Mouse (Mus musculus) adrenal gland, adult 8-10 months (tissue): Measurements from ENCODE around the gene Grn. TPM values are rescaled to one million over a fixed set of nuclear protein-coding genes. Genes with fewer than 3 reads are reported as not detected.
A peak's percentile ranks its signal among the peaks of the same experiment; 100 is the strongest.
"Not testable (repeated sequence)": the region's sequence is repeated elsewhere in the genome, so short reads cannot be mapped to it uniquely, and the experiment has no call there.

Experiments
- DNase-seq: peaks from one replicate; pipeline ENCODE4 v3.0.0; 2022
- total RNA-seq, 4 experiments: library from RNA; stranded (reverse); gene quantifications; 2 replicates each; pipeline ENCODE4 v1.2.4; 2022

Grn gene
- total RNA-seq, 4 experiments from 2014 or later: 171 to 220 (median 202) TPM

GRCm38 (mm10) chr11:102401898-102402500 is 28.1 kb upstream of the Grn start:
- no peak for DNase-seq

DNA sequence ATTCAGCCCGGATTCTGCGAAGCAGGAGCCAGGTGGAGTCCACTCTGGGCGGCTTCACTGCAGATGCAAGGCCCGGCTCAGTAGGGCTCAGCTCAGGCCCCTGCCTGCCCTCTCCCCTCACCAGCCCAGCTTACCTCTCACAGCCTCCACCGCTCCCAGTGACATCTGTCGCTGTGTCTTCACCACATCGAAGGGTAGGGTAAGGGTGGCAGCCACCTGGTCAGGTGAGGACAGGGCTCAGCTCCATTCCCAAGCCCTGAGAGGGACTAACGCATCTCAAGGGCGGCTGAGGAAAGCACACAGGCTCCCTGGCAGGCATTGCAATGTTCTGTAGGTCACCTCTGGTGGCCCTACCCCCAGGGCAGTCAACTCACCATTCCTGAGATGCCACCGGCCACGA is 26.5 kb upstream of the Grn start:
- DNase-seq: no peak

GRCm38 (mm10) chr11:102404161-102405010 is 25.7 kb upstream of the Grn start:
- DNase-seq: no peak

- DNase-seq: no peak
Observed at GRCm38 (mm10) chr11:102405544-102406285, 24.4 kb upstream of the Grn start.

DNA sequence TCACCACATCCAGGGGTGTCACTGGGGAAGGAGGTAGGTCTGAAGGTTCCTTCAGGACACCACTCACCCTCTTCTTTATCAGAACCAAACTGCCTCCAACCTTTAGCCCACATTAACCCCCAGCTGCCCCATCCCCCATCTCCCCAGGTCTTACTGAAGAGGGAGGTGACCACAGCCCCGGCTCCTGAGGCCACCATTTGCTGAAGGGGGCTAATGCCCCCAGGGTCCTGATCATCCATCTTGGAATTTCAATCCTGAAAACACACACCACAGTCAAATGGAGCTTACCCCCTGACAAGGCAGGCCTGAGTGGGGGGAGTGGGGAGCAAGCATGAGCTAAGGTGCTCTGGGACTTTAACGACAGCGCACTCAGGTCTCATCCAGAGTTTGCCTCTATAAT is 23.7 kb upstream of the Grn start:
- DNase-seq: no peak

DNA sequence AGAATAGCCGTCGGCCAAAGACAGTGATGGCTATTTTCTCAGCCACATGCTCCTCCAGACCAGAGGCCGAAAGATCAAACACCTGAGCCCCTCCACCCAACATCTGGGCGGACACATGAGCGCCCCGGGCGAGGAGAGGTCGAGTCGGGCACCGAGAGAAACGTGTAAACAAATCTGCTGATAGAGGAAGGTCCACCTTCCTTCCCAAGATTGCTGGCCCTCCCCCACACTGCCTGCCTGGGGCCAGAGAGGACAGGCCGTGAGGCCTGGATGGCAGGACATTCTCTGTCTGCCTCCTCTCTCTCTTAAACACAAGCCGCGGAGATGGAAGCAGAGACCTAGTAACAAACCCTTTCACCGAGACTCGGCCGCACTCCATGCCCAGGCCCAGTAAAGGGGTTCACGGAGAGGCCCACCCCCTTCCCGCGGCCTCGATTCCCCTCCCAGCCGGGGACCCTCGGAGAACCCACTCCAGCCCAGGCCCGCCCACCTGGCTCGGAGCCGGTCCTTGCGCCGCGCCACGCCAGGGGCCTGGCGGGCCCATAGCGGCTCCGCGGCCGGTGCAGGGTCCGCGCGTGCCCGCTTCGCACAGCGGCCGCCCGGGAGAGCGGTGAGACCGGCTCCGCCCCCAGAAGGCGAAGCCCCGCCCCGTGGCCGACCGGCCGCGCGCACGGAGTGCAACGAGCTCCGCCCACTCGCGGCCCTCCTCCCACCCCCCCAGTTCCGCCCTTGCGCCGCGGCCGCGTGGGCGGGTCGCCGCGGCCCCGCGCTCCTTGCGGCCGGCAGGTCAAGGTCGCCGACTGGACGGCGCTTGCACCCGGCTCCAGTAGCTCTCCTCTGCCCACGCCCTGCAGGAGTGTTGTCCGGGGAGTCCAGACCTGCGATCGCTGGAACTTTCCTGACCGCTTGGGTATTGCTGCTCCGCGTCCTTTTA is 22.9 kb upstream of the Grn start:
- DNase-seq: peak; percentile 80

DNA sequence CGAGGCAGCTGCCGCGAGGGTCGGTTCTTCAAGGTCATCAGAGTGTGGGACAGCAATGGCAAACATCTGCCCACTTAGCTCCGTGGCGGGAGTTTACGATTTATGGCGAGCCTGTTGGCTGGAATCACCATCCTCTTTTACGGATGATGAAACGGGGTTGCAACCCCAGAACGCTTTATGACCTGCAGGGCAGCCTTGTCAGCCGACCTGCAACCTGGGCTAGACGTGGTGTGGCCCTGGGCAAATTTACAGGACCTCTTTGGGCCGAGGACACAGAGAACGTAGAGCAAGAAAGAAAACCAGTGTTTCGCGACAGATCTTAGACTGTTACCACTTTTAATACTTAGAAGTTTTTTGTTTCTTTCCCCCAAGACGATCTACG is 22.3 kb upstream of the Grn start, which contains the start of gene Slc25a39:
Slc25a39 (minus strand) TSS at position 113 of the 382 bp plus-strand sequence.
- DNase-seq: no peak

DNA sequence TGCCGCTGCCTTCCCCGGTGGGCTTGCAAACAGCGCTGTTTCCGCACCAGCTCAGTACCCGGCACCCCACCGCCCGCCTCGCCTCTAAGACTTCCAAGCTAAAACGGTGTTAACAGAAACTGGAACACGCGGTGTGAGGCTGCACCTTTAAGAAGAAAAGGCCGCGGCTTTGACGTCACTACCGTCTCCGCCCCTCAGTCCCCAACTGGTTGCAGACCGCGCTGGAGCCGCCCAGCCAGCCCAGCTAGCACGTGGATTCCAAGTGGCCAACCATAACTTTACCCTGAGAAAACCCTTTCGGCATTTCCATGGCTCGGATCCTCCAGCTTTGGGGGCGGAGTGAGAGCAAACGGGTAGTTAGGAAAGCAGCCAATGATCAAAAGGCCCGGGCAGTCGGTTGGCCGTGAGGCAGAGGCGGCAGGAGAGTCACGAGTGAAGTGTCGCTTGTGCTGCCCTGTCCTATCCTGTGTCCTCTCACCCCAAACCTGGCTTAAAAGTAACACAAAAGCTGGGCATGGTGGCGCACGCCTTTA is 21.7 kb upstream of the Grn start:
- peak; percentile 98 for DNase-seq

DNA sequence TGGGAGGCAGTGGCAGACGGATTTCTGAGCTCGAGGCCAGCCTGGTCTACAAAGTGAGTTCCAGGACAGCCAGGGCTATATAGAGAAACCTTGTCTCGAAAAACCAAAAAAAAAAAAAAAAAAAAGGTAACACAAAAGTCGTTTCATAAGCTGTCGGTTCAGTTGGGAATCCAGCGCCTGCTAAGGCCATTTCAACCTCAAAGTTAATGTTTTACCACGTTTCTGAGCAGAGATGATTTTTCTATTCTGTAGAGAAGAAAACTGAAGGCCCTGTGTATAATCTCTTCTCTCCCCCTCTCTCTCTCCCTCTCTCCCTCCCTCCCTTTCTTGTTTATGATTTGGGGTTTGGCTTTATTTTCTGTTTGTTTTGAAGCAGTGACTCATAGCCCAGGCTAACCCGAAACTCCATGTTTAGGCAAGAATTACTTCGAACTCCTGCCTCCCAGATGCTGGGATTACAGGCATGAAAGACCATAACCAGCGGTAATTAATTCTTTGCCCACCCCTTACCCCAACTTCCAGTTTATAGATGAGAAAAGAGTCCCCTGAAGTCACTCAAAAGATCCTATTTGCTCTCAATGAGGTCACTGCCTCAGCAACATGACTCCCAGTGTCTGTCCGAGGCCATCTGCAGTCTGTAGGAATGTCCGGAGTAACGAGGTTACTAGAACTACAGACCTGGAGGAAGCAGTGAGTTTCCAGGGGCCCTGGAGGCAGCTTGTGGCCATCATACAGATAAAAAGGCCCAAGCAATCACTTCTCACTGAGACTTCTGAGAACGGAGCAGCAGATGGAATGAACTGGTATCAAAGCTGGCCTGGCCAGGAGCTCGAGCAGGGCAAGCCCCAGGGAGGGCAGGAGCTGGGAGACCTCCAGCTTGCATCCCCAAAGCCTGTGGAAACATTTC is 21.0 kb upstream of the Grn start:
- no peak for DNase-seq

GRCm38 (mm10) chr11:102409795-102410330 is 20.3 kb upstream of the Grn start:
- DNase-seq: no peak

DNA sequence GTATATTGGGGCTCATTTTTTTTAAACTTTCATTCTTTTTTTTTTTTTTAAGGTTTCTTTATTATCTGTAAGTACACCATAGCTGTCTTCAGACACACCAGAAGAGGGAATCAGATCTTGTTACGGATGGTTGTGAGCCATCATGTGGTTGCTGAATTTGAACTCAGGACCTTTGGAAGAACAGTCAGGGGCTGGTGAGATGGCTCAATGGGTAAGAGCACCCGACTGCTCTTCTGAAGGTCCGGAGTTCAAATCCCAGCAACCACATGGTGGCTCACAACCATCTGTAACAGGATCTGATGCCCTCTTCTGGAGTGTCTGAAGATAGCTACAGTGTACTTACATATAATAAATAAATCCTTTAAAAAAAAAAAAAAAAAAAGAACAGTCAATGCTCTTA is 19.8 kb upstream of the Grn start:
- DNase-seq: not testable (repeated sequence)

DNA sequence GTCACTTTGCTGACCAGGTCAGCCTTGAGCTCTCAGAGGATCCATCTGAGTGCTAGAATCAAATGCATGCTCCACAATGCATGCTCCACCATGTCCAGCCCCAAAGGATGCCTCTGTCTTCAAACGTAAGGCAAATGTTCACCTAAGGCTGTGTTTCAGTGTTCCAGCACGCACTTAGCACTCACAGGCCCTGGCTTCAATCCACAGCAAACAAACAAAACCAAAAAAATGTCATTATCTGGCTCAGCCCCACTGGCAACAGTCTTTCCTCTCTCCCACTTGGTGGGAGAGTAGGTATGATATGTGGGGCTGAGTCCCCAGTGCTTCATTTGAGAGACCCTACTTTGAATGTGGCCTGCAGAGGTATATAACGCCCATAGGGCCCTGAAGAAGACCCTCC is 19.1 kb upstream of the Grn start:
- no peak for DNase-seq

DNA sequence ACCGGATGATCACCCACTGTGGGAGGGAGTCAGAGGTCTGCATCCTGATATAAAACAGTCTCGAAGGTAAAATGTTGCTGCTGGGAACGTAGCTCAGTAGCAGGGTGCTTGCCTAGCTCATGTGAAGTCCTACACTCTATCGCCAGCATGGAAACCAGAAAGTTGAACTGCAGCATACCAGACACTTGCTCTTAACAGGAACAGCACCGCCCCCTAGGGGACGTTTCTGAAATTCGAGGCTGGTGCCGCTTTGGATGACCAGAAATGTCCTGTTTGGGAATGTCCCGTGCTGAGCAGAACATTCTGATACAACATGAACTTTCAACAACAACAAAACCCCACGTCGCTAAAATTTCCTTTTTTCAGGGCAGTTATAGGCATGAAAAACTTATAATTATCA is 18.4 kb upstream of the Grn start:
- DNase-seq: peak; percentile 87

GRCm38 (mm10) chr11:102413059-102413458 is 17.1 kb upstream of the Grn start:
- DNase-seq: no peak

GRCm38 (mm10) chr11:102415034-102415802 is 14.9 kb upstream of the Grn start:
- no peak for DNase-seq

- no peak for DNase-seq
Observed at GRCm38 (mm10) chr11:102417160-102417559, 13.0 kb upstream of the Grn start.

GRCm38 (mm10) chr11:102418887-102419286 is 11.2 kb upstream of the Grn start:
- peak; percentile 86 for DNase-seq

DNA sequence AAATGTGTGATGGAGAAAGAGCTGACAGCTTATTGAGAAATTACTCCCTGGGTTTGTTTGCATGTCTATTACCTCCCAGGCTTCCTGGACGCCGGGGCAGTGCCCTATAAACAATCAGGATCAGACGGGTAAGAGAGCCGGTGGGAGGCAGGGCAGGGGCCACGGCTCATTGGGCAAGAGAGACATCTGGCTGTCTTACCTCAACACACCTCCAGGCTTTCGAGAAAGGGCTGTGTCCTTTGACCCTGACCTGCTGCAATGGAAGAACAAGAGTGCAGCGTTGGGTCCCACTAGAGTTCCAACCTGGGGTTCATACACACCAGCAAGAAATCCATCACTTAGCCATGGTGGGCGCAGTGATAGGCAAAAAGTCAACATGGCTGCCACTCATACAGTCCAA is 8.6 kb upstream of the Grn start:
- DNase-seq: no peak

DNA sequence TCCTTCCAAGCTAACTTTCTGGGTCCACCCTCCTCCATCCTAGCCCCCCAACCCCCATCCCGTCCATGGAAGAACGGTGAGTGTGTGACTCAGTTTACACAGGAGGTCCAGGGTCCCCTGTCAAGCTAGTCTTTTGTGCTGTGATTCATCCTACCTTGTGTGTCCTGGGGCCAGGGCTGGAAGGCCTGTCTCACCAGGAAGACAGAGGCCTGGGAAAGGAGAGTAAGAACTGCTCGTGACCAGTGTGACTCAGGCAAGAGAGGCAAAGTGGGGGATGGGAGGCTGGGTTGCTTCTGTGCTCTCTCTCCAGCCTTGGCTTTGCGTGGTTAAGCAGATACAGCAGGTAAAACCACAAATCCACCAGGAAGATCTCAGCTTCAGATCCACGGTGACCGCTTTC is 5.4 kb upstream of the Grn start:
- no peak for DNase-seq
